33 mouse cellular contexts compared by ENCODE assay signal in the genomic region with DNA sequence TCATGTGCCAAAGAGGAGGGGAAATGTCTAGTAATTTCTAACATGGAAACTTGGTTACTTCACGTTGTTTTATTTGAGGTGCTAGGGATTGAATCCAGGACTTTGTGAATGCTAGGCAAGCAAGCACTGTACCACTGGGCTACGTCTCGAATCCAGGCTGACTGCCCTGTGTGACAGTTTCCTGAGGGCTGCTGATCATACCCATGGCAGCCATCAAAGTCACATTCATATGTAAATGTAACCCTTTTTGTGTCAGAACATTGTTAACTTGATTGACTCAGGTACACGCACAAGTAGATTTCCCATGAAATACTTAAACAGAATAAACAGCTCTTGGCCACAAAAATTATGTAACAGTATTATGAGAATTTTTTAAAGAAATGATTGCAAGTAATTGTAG. TPM values are rescaled to one million over a fixed set of nuclear protein-coding genes. Genes with fewer than 3 reads are reported as not detected.
"Had no signal": no experiment of that assay in that cellular context is flagged by ENCODE, and none has a peak within 500 bp of the region (broad histone marks: within the 10 kb centered on the region; RNA-seq: fewer than 3 reads in every experiment).

No protein-coding gene starts in this region.

- ATAC-seq: hindbrain, embryonic 16.5 days; inflammation-experienced regulatory T-cells, adult 6 months; intestine, embryonic 15.5 days; intestine, postnatal 0 days had no signal

- H3K27me3 ChIP-seq: heart, embryonic 12.5 days; intestine, embryonic 15.5 days; limb, embryonic 12.5 days had no signal

- H3K4me2 ChIP-seq: heart, embryonic 12.5 days; hindbrain, embryonic 14.5 days; intestine, embryonic 15.5 days; limb, embryonic 12.5 days; liver, embryonic 11.5 days; liver, embryonic 13.5 days; liver, embryonic 15.5 days had no signal

- H3K4me1 ChIP-seq: heart, embryonic 10.5 days; heart, embryonic 12.5 days; intestine, embryonic 15.5 days; liver, embryonic 13.5 days; liver, embryonic 15.5 days had no signal

- H3K4me3 ChIP-seq: heart, embryonic 10.5 days; heart, embryonic 12.5 days; intestine, embryonic 15.5 days; layer of hippocampus, adult 2 months; left cerebral cortex, adult 2 months; limb, embryonic 10.5 days; limb, embryonic 12.5 days; liver, embryonic 13.5 days; liver, embryonic 15.5 days had no signal

- H3K9ac ChIP-seq: heart, embryonic 12.5 days; hindbrain, embryonic 14.5 days; intestine, embryonic 15.5 days; limb, embryonic 12.5 days; liver, embryonic 13.5 days; liver, embryonic 15.5 days had no signal

- H3K27ac ChIP-seq: heart, embryonic 10.5 days; hindbrain, embryonic 14.5 days; intestine, embryonic 15.5 days; layer of hippocampus, adult 2 months; left cerebral cortex, adult 2 months; limb, embryonic 10.5 days; limb, embryonic 12.5 days; liver, embryonic 13.5 days; liver, embryonic 15.5 days had no signal

- DNase-seq: gastrocnemius, postnatal 14 days; gastrocnemius, postnatal 36 days; heart, adult 18-20 months; heart, postnatal 10 days; kidney, adult 18-20 months; kidney, adult 8-10 months; kidney, postnatal 10 days; kidney, postnatal 25 days; kidney, postnatal 4 days; liver; liver, embryonic 13.5 days had no signal

- H3K9me3 ChIP-seq: heart, embryonic 10.5 days; intestine, embryonic 15.5 days; limb, embryonic 10.5 days; liver, embryonic 13.5 days; liver, embryonic 15.5 days had no signal

- H3K36me3 ChIP-seq: heart, embryonic 10.5 days; heart, embryonic 12.5 days; intestine, embryonic 15.5 days; limb, embryonic 10.5 days; limb, embryonic 12.5 days; liver, embryonic 13.5 days; liver, embryonic 15.5 days had no signal

RNA-seq across cellular contexts. Expression of a gene that starts 23.0 kb away (rescaled TPM):
- total RNA-seq: gastrocnemius, adult 18-20 months; gastrocnemius, adult 8-10 months; gastrocnemius, postnatal 14 days; gastrocnemius, postnatal 36 days; heart, adult 18-20 months; heart, adult 8-10 months; heart, postnatal 10 days; heart, postnatal 25 days; hematopoietic stem cell, adult 5-6 weeks had no signal
- polyA plus RNA-seq: gonadal fat pad, adult 2 months; heart, embryonic 10.5 days; heart, embryonic 12.5 days; heart, embryonic 14.5 days; heart, embryonic 16.5 days; inflammation-experienced regulatory T-cells, adult 6 months; intestine, embryonic 15.5 days; intestine, postnatal 0 days; kidney, embryonic 16.5 days; liver, embryonic 13.5 days; liver, embryonic 15.5 days had no signal
